Mouse (Mus musculus) ES-E14 (cell line): ENCODE results near the gene Slc25a12.

ENCODE experiments used
- MAFK ChIP-seq: IDR thresholded peaks from 2 replicates; pipeline ENCODE4 v1.6.1; 2014; ENCODE audit warnings: mild to moderate bottlenecking, low read depth, low read length, inconsistent platforms; ENCODE audit not compliant: insufficient read depth
- ZNF384 ChIP-seq: IDR thresholded peaks from 2 replicates; pipeline ENCODE4 v1.6.1; 2012; ENCODE audit warnings: low read depth, low read length, inconsistent platforms

DNA sequence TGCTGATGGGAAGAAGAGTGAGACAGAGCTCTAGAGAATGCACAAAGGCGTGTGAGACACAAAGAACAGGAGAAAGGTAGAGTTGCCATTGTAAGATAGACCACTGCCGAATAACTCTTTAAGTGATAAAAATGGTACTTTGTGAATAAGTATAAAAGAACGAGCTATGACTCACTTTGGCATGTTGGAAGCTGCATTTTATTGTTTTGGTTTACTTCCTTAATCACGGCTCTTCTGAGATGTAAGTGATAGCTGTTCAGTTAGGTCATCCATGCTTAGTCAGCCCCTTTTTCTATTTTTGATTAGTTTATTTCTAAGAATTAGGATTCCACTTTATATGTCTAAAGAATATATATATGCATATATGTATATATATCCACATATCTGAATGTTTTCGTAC, 135.6 kb downstream of the Slc25a12 start:
- TF ChIP-seq MAFK = no peak
- no peak for TF ChIP-seq ZNF384
